Mouse (Mus musculus) myocyte (in vitro differentiated cells): Measurements from ENCODE around the gene Gnao1.

Experiments used
- POLR2A ChIP-seq: IDR thresholded peaks from one replicate; pipeline ENCODE4 v1.6.1; 2011; ENCODE audit warnings: low read depth, mild to moderate bottlenecking, control low read depth, moderate library complexity; ENCODE audit not compliant: insufficient read length
- REST ChIP-seq: IDR thresholded peaks from one replicate; pipeline ENCODE4 v1.6.1; 2011; ENCODE audit warnings: mild to moderate bottlenecking, control low read depth, moderate library complexity; ENCODE audit not compliant: insufficient read depth, insufficient read length
- USF1 ChIP-seq: IDR thresholded peaks from one replicate; pipeline ENCODE4 v1.6.1; 2011; ENCODE audit warnings: low read depth, mild to moderate bottlenecking, control low read depth, moderate library complexity

GRCm38 (mm10) chr8:93839113-93839512, 29.3 kb downstream of the Gnao1 start:
- TF ChIP-seq POLR2A (no peak), USF1 (no peak), REST (no peak)
